Comparison of ENCODE assay signal across 20 mouse cellular contexts in the genomic region with DNA sequence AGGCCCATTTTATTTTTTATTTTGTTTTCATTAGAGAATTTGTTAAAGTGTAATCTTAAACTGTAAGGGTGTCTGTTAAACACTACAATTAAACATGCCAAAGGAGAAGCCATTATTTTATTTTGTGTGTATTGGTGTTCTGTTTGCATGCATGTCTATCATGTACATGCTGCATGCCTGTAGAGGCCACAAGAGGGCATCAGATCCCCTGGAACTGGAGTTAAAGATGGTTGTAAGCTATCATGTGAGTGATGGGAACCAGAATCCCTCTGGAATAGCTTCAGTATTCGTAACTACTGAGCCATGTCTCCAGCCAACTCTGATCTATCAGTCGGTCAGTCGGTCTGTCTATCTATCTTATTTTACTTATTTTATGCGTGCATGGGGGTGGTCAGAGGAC. TPM values are rescaled to one million over a fixed set of nuclear protein-coding genes. Genes with fewer than 3 reads are reported as not detected.
DNase-seq lines count a peak whose midpoint lies in the region; ATAC-seq and TF ChIP-seq lines count a peak whose summit lies in the region.
"Had no signal": no experiment of that assay in that cellular context is flagged by ENCODE, and none has a peak within 500 bp of the region (broad histone marks: within the 10 kb centered on the region; RNA-seq: fewer than 3 reads in every experiment).

No protein-coding gene starts in this region.

- 96% methylated on average over 4 of the region's 4 CpGs for WGBS in hindbrain, postnatal 0 days
- WGBS in hindbrain, embryonic 11.5 days, result 98% methylated on average over 4 of the region's 4 CpGs
- 93% methylated on average over 4 of the region's 4 CpGs for WGBS in liver, postnatal 0 days (ENCODE audit: insufficient replicate concordance)
- WGBS in liver, embryonic 12.5 days (ENCODE audit: insufficient replicate concordance), result 85% methylated on average over 4 of the region's 4 CpGs
- WGBS in stomach, postnatal 0 days, result 95% methylated on average over 4 of the region's 4 CpGs
- 97% methylated on average over 4 of the region's 4 CpGs for WGBS in midbrain, embryonic 16.5 days

- no peaks in the 10 kb centered on the region for H3K36me3 ChIP-seq in hindbrain, postnatal 0 days (ENCODE audit: insufficient read depth, low read length)
- no peaks in the 10 kb centered on the region for H3K36me3 ChIP-seq in hindbrain, embryonic 11.5 days (ENCODE audit: control insufficient read depth, insufficient read depth, low read length)
- no peaks in the 10 kb centered on the region for H3K36me3 ChIP-seq in liver, postnatal 0 days (replicated peaks; ENCODE audit: insufficient read depth, low read length)
- peaks cover 6% of the 10 kb centered on the region; the same call in 1 of the 2 replicates for H3K36me3 ChIP-seq in liver, embryonic 12.5 days
- H3K36me3 ChIP-seq in stomach, postnatal 0 days (ENCODE audit: control insufficient read depth, insufficient read depth, low read length), result no peaks in the 10 kb centered on the region
- H3K36me3 ChIP-seq in midbrain, embryonic 16.5 days (ENCODE audit: control insufficient read depth, insufficient read depth, low read length), result no peaks in the 10 kb centered on the region
- H3K36me3 ChIP-seq: hindbrain, embryonic 15.5 days; kidney, embryonic 15.5 days; limb, embryonic 12.5 days; liver, embryonic 13.5 days; midbrain, embryonic 12.5 days; neural tube, embryonic 12.5 days had no signal

- no peak overlapping the region for H3K4me2 ChIP-seq in hindbrain, postnatal 0 days (ENCODE audit: low read depth, low read length)
- H3K4me2 ChIP-seq in hindbrain, embryonic 11.5 days (replicated peaks; ENCODE audit: low read depth, low read length), result no peak overlapping the region
- H3K4me2 ChIP-seq in liver, postnatal 0 days (ENCODE audit: low read depth, low read length), result no peak overlapping the region
- H3K4me2 ChIP-seq in liver, embryonic 12.5 days, result no peak overlapping the region
- H3K4me2 ChIP-seq in stomach, postnatal 0 days (replicated peaks; ENCODE audit: low read depth), result no peak overlapping the region
- no peak overlapping the region for H3K4me2 ChIP-seq in midbrain, embryonic 16.5 days (ENCODE audit: low read length)
- H3K4me2 ChIP-seq: embryonic facial prominence, embryonic 15.5 days; forebrain, embryonic 15.5 days; hindbrain, embryonic 15.5 days; kidney, embryonic 15.5 days; limb, embryonic 12.5 days; liver, embryonic 13.5 days; midbrain, embryonic 12.5 days; neural tube, embryonic 12.5 days had no signal

- no peak overlapping the region for H3K4me3 ChIP-seq in hindbrain, postnatal 0 days (ENCODE audit: low read length)
- H3K4me3 ChIP-seq in hindbrain, embryonic 11.5 days (ENCODE audit: low read depth, low read length), result no peak overlapping the region
- H3K4me3 ChIP-seq in liver, postnatal 0 days (ENCODE audit: low read depth, low read length), result no peak overlapping the region
- no peak overlapping the region for H3K4me3 ChIP-seq in liver, embryonic 12.5 days
- no peak overlapping the region for H3K4me3 ChIP-seq in stomach, postnatal 0 days (ENCODE audit: low read depth, low read length)
- H3K4me3 ChIP-seq in midbrain, embryonic 16.5 days (ENCODE audit: low read depth, low read length), result no peak overlapping the region
- H3K4me3 ChIP-seq: embryonic facial prominence, embryonic 15.5 days; forebrain, embryonic 15.5 days; hindbrain, embryonic 15.5 days; kidney, embryonic 15.5 days; limb, embryonic 12.5 days; liver, embryonic 13.5 days; midbrain, embryonic 12.5 days; neural tube, embryonic 12.5 days had no signal

- no peaks in the 10 kb centered on the region for H3K4me1 ChIP-seq in hindbrain, postnatal 0 days (ENCODE audit: insufficient read depth, low read length)
- no peaks in the 10 kb centered on the region for H3K4me1 ChIP-seq in hindbrain, embryonic 11.5 days (replicated peaks; ENCODE audit: control insufficient read depth, insufficient read depth, low read length)
- no peaks in the 10 kb centered on the region for H3K4me1 ChIP-seq in liver, postnatal 0 days (ENCODE audit: insufficient read depth)
- H3K4me1 ChIP-seq in liver, embryonic 12.5 days, result peaks cover 4% of the 10 kb centered on the region
- no peaks in the 10 kb centered on the region for H3K4me1 ChIP-seq in stomach, postnatal 0 days (replicated peaks; ENCODE audit: control insufficient read depth, insufficient read depth)
- no peaks in the 10 kb centered on the region for H3K4me1 ChIP-seq in midbrain, embryonic 16.5 days (ENCODE audit: control insufficient read depth, insufficient read depth, low read length)
- H3K4me1 ChIP-seq: embryonic facial prominence, embryonic 15.5 days; forebrain, embryonic 15.5 days; hindbrain, embryonic 15.5 days; kidney, embryonic 15.5 days; limb, embryonic 12.5 days; midbrain, embryonic 12.5 days; neural tube, embryonic 12.5 days had no signal

- H3K27me3 ChIP-seq in hindbrain, postnatal 0 days (ENCODE audit: insufficient read depth, low read length), result no peaks in the 10 kb centered on the region
- H3K27me3 ChIP-seq in hindbrain, embryonic 11.5 days (ENCODE audit: control insufficient read depth, insufficient read depth, low read length), result no peaks in the 10 kb centered on the region
- no peaks in the 10 kb centered on the region for H3K27me3 ChIP-seq in liver, postnatal 0 days (ENCODE audit: insufficient read depth, low read length)
- H3K27me3 ChIP-seq in liver, embryonic 12.5 days (replicated peaks), result no peaks in the 10 kb centered on the region
- H3K27me3 ChIP-seq in stomach, postnatal 0 days (ENCODE audit: control insufficient read depth, insufficient read depth, low read length), result no peaks in the 10 kb centered on the region
- no peaks in the 10 kb centered on the region for H3K27me3 ChIP-seq in midbrain, embryonic 16.5 days (ENCODE audit: control insufficient read depth, insufficient read depth, low read depth, low read length)
- H3K27me3 ChIP-seq: embryonic facial prominence, embryonic 15.5 days; forebrain, embryonic 15.5 days; hindbrain, embryonic 15.5 days; kidney, embryonic 15.5 days; limb, embryonic 12.5 days; liver, embryonic 13.5 days; midbrain, embryonic 12.5 days; neural tube, embryonic 12.5 days had no signal

- no peak overlapping the region for H3K9ac ChIP-seq in hindbrain, postnatal 0 days (replicated peaks; ENCODE audit: low read length)
- H3K9ac ChIP-seq in hindbrain, embryonic 11.5 days (ENCODE audit: low read depth, low read length), result no peak overlapping the region
- no peak overlapping the region for H3K9ac ChIP-seq in liver, postnatal 0 days (replicated peaks)
- H3K9ac ChIP-seq in liver, embryonic 12.5 days, result no peak overlapping the region
- H3K9ac ChIP-seq in stomach, postnatal 0 days (ENCODE audit: low read length), result no peak overlapping the region
- H3K9ac ChIP-seq in midbrain, embryonic 16.5 days (ENCODE audit: low read depth, low read length), result no peak overlapping the region
- H3K9ac ChIP-seq: embryonic facial prominence, embryonic 15.5 days; forebrain, embryonic 15.5 days; hindbrain, embryonic 15.5 days; kidney, embryonic 15.5 days; limb, embryonic 12.5 days; liver, embryonic 13.5 days; midbrain, embryonic 12.5 days; neural tube, embryonic 12.5 days had no signal

- peak; percentile 20; the same call in 1 of the 2 replicates for TF ChIP-seq CTCF in hindbrain, postnatal 0 days (IDR thresholded peaks at IDR 0.05; ENCODE audit: low read depth)
- peak; percentile 48 for TF ChIP-seq CTCF in liver, postnatal 0 days (IDR thresholded peaks at IDR 0.05; ENCODE audit: low read depth)
- TF ChIP-seq CTCF in stomach, postnatal 0 days (IDR thresholded peaks at IDR 0.05; ENCODE audit: low read depth), result peak; percentile 42

- TF ChIP-seq EP300 in liver, postnatal 0 days (IDR thresholded peaks at IDR 0.05; ENCODE audit: low read depth), result no peak
- no peak for TF ChIP-seq EP300 in stomach, postnatal 0 days (optimal IDR thresholded peaks at IDR 0.05)

- H3K9me3 ChIP-seq in hindbrain, postnatal 0 days (ENCODE audit: low read length), result no peaks in the 10 kb centered on the region
- no peaks in the 10 kb centered on the region for H3K9me3 ChIP-seq in hindbrain, embryonic 11.5 days (ENCODE audit: control insufficient read depth, low read length)
- no peaks in the 10 kb centered on the region for H3K9me3 ChIP-seq in liver, postnatal 0 days (ENCODE audit: low read length)
- no peaks in the 10 kb centered on the region for H3K9me3 ChIP-seq in liver, embryonic 12.5 days (replicated peaks)
- no peaks in the 10 kb centered on the region for H3K9me3 ChIP-seq in stomach, postnatal 0 days (ENCODE audit: control insufficient read depth, low read length)
- no peaks in the 10 kb centered on the region for H3K9me3 ChIP-seq in midbrain, embryonic 16.5 days (replicated peaks; ENCODE audit: control insufficient read depth, low read length, poor library complexity, severe bottlenecking)
- H3K9me3 ChIP-seq: embryonic facial prominence, embryonic 15.5 days; forebrain, embryonic 15.5 days; hindbrain, embryonic 15.5 days; kidney, embryonic 15.5 days; limb, embryonic 12.5 days; liver, embryonic 13.5 days; midbrain, embryonic 12.5 days; neural tube, embryonic 12.5 days had no signal

- no peak for DNase-seq in hindbrain, postnatal 0 days (ENCODE audit: low spot score)
- no peak for DNase-seq in hindbrain, embryonic 11.5 days (ENCODE audit: low spot score)
- no peak for DNase-seq in liver, postnatal 0 days
- DNase-seq in ES-CJ7 (ENCODE audit: low read depth, low spot score), result peak; percentile 44
- no peak for DNase-seq in stomach, postnatal 0 days (ENCODE audit: low spot score)
- DNase-seq: adrenal gland, postnatal 36 days; cerebellum, adult 9-11 months; gastrocnemius, postnatal 25 days; liver, embryonic 13.5 days; right cerebral cortex, postnatal 14 days had no signal

- no peak overlapping the region for H3K27ac ChIP-seq in hindbrain, postnatal 0 days
- no peak overlapping the region for H3K27ac ChIP-seq in hindbrain, embryonic 11.5 days (ENCODE audit: low read depth, low read length)
- H3K27ac ChIP-seq in liver, postnatal 0 days (ENCODE audit: low read depth), result no peak overlapping the region
- H3K27ac ChIP-seq in liver, embryonic 12.5 days, result no peak overlapping the region
- no peak overlapping the region for H3K27ac ChIP-seq in stomach, postnatal 0 days (replicated peaks)
- H3K27ac ChIP-seq in midbrain, embryonic 16.5 days (ENCODE audit: low read length), result no peak overlapping the region
- H3K27ac ChIP-seq: embryonic facial prominence, embryonic 15.5 days; forebrain, embryonic 15.5 days; hindbrain, embryonic 15.5 days; kidney, embryonic 15.5 days; limb, embryonic 12.5 days; liver, embryonic 13.5 days; midbrain, embryonic 12.5 days; neural tube, embryonic 12.5 days had no signal

- ATAC-seq in hindbrain, postnatal 0 days, result no peak
- ATAC-seq in hindbrain, embryonic 11.5 days (ENCODE audit: low FRiP score), result no peak
- ATAC-seq in liver, postnatal 0 days, result no peak
- no peak for ATAC-seq in liver, embryonic 12.5 days
- ATAC-seq in stomach, postnatal 0 days (ENCODE audit: low FRiP score, low TSS enrichment), result no peak
- no peak for ATAC-seq in midbrain, embryonic 16.5 days
- ATAC-seq: forebrain, embryonic 15.5 days; intestine, embryonic 16.5 days had no signal

RNA-seq across cellular contexts. Expression of a gene that starts 17.6 kb away (rescaled TPM):
- total RNA-seq in hindbrain, postnatal 0 days (2014; rRNA removed), result 55.2 and 60.8 TPM in 2 replicates
- 46.9 and 51.0 TPM in 2 replicates for polyA plus RNA-seq in hindbrain, postnatal 0 days (2015; fragmentation: Nextera tagmentation; extraction: Ambion mirVana)
- polyA plus RNA-seq in hindbrain, embryonic 11.5 days (2014; fragmentation: Nextera tagmentation; extraction: Ambion mirVana), result 51.3 and 86.2 TPM in 2 replicates
- polyA plus RNA-seq in liver, postnatal 0 days (2015; fragmentation: Nextera tagmentation; extraction: Ambion mirVana), result 5.6 and 6.2 TPM in 2 replicates
- 13.4 and 13.9 TPM in 2 replicates for polyA plus RNA-seq in liver, embryonic 12.5 days (2016; fragmentation: Nextera tagmentation; extraction: Ambion mirVana)
- polyA plus RNA-seq in stomach, postnatal 0 days (2015; fragmentation: Nextera tagmentation; extraction: Ambion mirVana), result 17.3 and 17.4 TPM in 2 replicates
- 50.6 and 56.5 TPM in 2 replicates for polyA plus RNA-seq in midbrain, embryonic 16.5 days (2015; fragmentation: Nextera tagmentation; extraction: Ambion mirVana)

RNA-seq across cellular contexts. Expression of a gene that starts 17.7 kb away (rescaled TPM):
- total RNA-seq in hindbrain, postnatal 0 days (2014; rRNA removed), result 23.5 and 24.5 TPM in 2 replicates
- polyA plus RNA-seq in hindbrain, postnatal 0 days (2015; fragmentation: Nextera tagmentation; extraction: Ambion mirVana), result 6.6 and 7.7 TPM in 2 replicates
- polyA plus RNA-seq in hindbrain, embryonic 11.5 days (2014; fragmentation: Nextera tagmentation; extraction: Ambion mirVana), result 6.4 and 7.2 TPM in 2 replicates
- polyA plus RNA-seq in liver, postnatal 0 days (2015; fragmentation: Nextera tagmentation; extraction: Ambion mirVana), result 1.3 and 1.4 TPM in 2 replicates
- polyA plus RNA-seq in liver, embryonic 12.5 days (2016; fragmentation: Nextera tagmentation; extraction: Ambion mirVana), result 3.3 and 3.6 TPM in 2 replicates
- polyA plus RNA-seq in stomach, postnatal 0 days (2015; fragmentation: Nextera tagmentation; extraction: Ambion mirVana), result 3.1 and 3.2 TPM in 2 replicates
- polyA plus RNA-seq in midbrain, embryonic 16.5 days (2015; fragmentation: Nextera tagmentation; extraction: Ambion mirVana), result 19.2 and 22.3 TPM in 2 replicates

RNA-seq across cellular contexts. Expression of a gene that starts 17.8 kb away (rescaled TPM):
- total RNA-seq in hindbrain, postnatal 0 days (2014; rRNA removed), result 9.8 and 13.4 TPM in 2 replicates
- polyA plus RNA-seq in hindbrain, postnatal 0 days (2015; fragmentation: Nextera tagmentation; extraction: Ambion mirVana), result 2.0 and 2.4 TPM in 2 replicates
- 12.5 and 13.6 TPM in 2 replicates for polyA plus RNA-seq in hindbrain, embryonic 11.5 days (2014; fragmentation: Nextera tagmentation; extraction: Ambion mirVana)
- polyA plus RNA-seq in liver, postnatal 0 days (2015; fragmentation: Nextera tagmentation; extraction: Ambion mirVana), result 0.83 and 1.4 TPM in 2 replicates
- polyA plus RNA-seq in liver, embryonic 12.5 days (2016; fragmentation: Nextera tagmentation; extraction: Ambion mirVana), result 3.3 and 3.4 TPM in 2 replicates
- polyA plus RNA-seq in stomach, postnatal 0 days (2015; fragmentation: Nextera tagmentation; extraction: Ambion mirVana), result 1.7 and 1.9 TPM in 2 replicates
- polyA plus RNA-seq in midbrain, embryonic 16.5 days (2015; fragmentation: Nextera tagmentation; extraction: Ambion mirVana), result 8.3 and 9.1 TPM in 2 replicates

RNA-seq across cellular contexts. Expression of a gene that starts 38.0 kb away (rescaled TPM):
- 43.0 and 47.9 TPM in 2 replicates for total RNA-seq in hindbrain, postnatal 0 days (2014; rRNA removed)
- polyA plus RNA-seq in hindbrain, postnatal 0 days (2015; fragmentation: Nextera tagmentation; extraction: Ambion mirVana), result 10.7 and 11.3 TPM in 2 replicates
- 22.7 and 33.4 TPM in 2 replicates for polyA plus RNA-seq in hindbrain, embryonic 11.5 days (2014; fragmentation: Nextera tagmentation; extraction: Ambion mirVana)
- 2.7 and 3.0 TPM in 2 replicates for polyA plus RNA-seq in liver, postnatal 0 days (2015; fragmentation: Nextera tagmentation; extraction: Ambion mirVana)
- polyA plus RNA-seq in liver, embryonic 12.5 days (2016; fragmentation: Nextera tagmentation; extraction: Ambion mirVana), result 7.0 and 7.7 TPM in 2 replicates
- polyA plus RNA-seq in stomach, postnatal 0 days (2015; fragmentation: Nextera tagmentation; extraction: Ambion mirVana), result 5.5 and 5.7 TPM in 2 replicates
- polyA plus RNA-seq in midbrain, embryonic 16.5 days (2015; fragmentation: Nextera tagmentation; extraction: Ambion mirVana), result 18.0 and 20.5 TPM in 2 replicates

RNA-seq across cellular contexts. Expression of a gene that starts 55.4 kb away (rescaled TPM):
- total RNA-seq in hindbrain, postnatal 0 days (2014; rRNA removed), result 22.5 and 25.0 TPM in 2 replicates
- 8.8 and 9.1 TPM in 2 replicates for polyA plus RNA-seq in hindbrain, postnatal 0 days (2015; fragmentation: Nextera tagmentation; extraction: Ambion mirVana)
- 3.2 and 3.9 TPM in 2 replicates for polyA plus RNA-seq in hindbrain, embryonic 11.5 days (2014; fragmentation: Nextera tagmentation; extraction: Ambion mirVana)
- polyA plus RNA-seq in liver, postnatal 0 days (2015; fragmentation: Nextera tagmentation; extraction: Ambion mirVana), result 0.08 and 0.09 TPM in 2 replicates
- 0.26 and 0.28 TPM in 2 replicates for polyA plus RNA-seq in liver, embryonic 12.5 days (2016; fragmentation: Nextera tagmentation; extraction: Ambion mirVana)
- polyA plus RNA-seq in stomach, postnatal 0 days (2015; fragmentation: Nextera tagmentation; extraction: Ambion mirVana), result 0.29 and 0.69 TPM in 2 replicates
- 16.5 and 16.6 TPM in 2 replicates for polyA plus RNA-seq in midbrain, embryonic 16.5 days (2015; fragmentation: Nextera tagmentation; extraction: Ambion mirVana)
